Mouse (Mus musculus): ENCODE data around the gene Rdh5.

The Rdh5 gene

DNA sequence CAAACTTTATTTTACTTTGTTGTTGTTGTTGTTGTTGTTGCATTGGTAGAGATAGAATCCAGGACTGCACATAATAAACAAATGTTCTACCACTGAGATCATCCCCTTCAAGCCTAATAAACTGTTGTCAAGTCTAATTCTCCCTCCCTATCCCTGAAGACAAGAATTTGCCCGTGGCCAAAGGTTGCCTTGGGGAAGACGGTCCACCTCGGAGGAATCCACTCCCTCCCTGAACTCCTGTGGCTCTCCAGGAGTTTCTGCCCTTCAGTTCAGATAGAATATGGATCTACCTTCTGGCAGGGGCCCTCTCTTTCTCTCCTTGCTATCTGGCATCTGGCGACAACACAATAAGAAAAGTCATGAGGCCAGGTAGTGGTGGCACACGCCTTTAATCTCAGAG lies 17.9 kb downstream of the Rdh5 start:
- no peak for DNase-seq (ENCODE audit: low read depth, low spot score)

DNA sequence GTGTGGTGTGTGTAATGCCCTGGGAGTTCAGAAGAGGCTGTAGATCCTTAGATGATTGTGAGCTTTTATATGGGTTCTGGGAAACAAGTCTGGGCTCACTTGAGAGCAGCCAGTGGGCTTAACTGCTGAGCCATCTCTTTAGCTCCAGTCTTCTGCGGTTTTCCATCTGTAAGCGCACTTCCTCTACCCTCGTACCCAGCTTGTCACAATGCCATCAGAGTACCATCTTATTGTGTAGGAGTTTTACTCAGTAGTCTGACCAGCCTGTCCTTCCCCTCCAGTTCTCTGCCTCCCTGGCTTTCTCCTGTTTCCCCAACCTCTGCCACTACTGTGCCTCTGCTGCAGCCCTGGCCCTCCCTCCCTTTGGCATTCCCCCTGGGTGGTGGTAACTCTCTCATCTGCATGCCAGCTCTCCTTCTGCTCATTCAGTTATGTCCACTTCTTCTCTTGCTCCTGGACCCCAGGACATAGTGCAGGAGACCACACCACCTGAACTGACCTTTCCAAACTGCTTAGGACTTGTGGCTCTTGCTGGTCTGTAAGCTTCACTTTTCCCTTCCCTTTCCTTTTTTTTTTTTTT lies 20.2 kb downstream of the Rdh5 start:
- no peak for DNase-seq (ENCODE audit: low read depth, low spot score)

- no peak for DNase-seq (ENCODE audit: low read depth, low spot score)
Observed at GRCm38 (mm10) chr10:128901409-128901808, 21.3 kb downstream of the Rdh5 start.

DNA sequence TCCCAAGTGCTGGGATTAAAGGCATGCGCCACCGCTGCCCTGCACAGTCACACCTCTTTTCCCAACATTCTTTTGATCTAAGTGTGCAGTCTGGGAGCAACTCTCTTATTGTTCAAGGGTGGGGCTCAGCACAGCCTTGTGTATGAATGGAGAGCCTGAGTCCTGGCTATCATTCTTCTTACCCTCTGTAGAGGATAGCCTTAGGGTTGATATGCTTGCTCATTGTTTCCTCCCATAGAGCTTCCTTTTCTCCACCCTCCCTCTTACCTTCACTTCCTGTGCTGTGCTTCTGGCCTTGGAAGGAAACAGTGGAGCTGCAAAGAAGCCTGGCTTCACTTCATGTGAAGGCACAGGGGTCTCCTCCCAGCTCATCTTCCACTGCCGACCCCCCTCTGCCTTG lies 22.0 kb downstream of the Rdh5 start, which contains the start of gene Cd63:
Gene Cd63, plus strand, starts transcription at position 292 of the 400 bp plus-strand sequence.
- DNase-seq (ENCODE audit: low read depth, low spot score), result no peak

GRCm38 (mm10) chr10:128899759-128900490 lies 22.8 kb downstream of the Rdh5 start:
- no peak for DNase-seq (ENCODE audit: low read depth, low spot score)

GRCm38 (mm10) chr10:128897501-128897900 lies 25.2 kb downstream of the Rdh5 start:
- DNase-seq (ENCODE audit: low read depth, low spot score), result no peak

GRCm38 (mm10) chr10:128896807-128897206 lies 25.9 kb downstream of the Rdh5 start:
- no peak for DNase-seq (ENCODE audit: low read depth, low spot score)

- DNase-seq (ENCODE audit: low read depth, low spot score), result no peak
Observed at GRCm38 (mm10) chr10:128895952-128896693, 26.6 kb downstream of the Rdh5 start.

GRCm38 (mm10) chr10:128895437-128895836 lies 27.3 kb downstream of the Rdh5 start:
- peak; percentile 92 for DNase-seq (ENCODE audit: low read depth, low spot score)

- DNase-seq (ENCODE audit: low read depth, low spot score), result no peak
Observed at GRCm38 (mm10) chr10:128892246-128892645, 30.4 kb downstream of the Rdh5 start.

- peak; percentile 91 for DNase-seq (ENCODE audit: low read depth, low spot score)
Observed at GRCm38 (mm10) chr10:128891296-128892094, 31.2 kb downstream of the Rdh5 start, which contains the start of gene Gdf11. TSS of gene Gdf11 (minus strand) at chr10:128891718.

DNA sequence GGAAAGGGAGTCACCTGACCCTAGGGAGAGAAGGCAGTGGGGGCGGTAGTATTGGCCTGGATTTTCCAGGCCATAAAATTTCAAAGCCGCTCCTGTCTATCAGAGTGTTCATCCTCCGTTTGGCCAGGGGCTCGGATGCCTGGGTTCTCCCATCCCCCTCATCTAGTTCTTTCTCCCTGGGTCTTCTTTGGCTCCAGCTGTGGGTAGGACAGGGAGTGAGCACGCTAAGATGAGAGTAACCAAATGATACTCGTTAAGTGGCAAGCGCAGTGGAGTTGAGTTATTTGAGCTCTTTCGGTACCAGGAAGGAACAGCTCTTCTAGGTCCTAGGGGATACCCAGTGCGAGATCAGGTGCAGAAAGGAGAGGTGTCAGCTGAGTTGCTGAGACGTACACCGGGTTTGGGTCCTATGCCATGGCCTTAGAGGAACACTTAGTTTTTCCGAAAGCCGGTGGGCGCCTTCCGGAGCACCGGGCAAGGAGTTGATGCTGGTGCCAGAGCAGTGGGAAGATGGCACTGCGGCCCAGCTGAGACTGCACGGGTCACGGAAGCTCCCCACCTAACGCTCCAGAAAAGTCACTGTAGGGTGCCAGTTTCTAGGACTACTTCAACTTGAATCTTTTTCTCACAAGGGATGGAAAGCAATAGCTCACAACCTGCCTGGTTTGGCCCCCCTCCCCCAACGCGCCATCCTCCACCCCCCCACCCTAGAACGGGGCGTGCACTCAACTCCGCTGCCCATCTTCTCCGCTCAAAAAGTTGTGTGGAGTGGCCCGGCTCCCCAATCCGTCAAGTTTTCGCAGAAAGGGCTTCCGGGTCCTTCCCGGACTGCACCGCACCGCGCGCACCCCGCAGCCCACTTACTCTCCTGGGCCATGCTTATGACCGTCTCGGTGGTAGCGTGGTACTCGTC lies 32.0 kb downstream of the Rdh5 start:
- peak; percentile 32 for DNase-seq (ENCODE audit: low read depth, low spot score)

- peak; percentile 12 for DNase-seq (ENCODE audit: low read depth, low spot score)
Observed at GRCm38 (mm10) chr10:128889846-128890245, 32.8 kb downstream of the Rdh5 start.

DNA sequence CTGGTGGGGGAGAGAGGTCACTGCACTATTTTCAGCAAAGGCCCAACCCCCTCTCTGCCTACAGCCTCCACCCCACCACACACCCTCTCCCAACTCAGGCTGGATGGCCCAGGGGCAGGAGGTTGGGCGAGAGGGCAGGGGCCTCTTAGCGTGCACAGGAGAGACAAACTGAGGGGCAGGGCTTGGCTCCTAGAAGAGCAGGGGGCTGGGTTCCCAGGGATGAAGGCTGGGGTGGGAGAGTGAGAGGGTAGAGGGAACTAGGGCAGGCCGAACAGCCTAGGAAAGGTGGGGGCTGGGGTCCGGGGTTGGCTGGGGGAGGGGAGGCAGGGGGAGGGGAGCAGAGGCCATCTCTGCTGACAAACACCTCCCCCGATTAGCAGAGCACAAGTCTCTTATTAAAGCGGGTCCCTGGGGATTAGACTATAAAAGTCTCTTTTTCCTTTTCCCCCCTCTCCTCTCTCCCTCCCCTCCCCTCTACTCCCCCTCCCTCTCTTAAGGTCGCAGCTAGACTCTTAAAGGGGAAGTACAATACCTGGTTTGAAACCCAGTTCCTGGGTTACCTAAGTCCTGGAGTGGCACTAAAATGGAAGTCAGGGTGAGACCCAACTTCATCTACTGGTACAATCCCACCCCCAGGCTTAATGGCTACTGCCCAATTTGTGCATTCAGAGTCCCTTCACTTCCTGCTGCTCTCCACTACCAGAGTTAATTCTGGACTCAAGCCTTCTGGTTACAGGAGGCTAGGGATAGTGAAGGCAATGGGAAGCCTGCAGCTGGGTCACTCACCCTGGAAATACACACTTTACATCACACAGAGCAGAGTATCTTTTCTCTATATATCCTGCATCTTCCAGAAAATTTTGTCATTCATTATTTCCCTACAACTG lies 33.5 kb downstream of the Rdh5 start:
- peak; percentile 84 for DNase-seq (ENCODE audit: low read depth, low spot score)

GRCm38 (mm10) chr10:128882067-128882466 lies 40.6 kb downstream of the Rdh5 start:
- DNase-seq (ENCODE audit: low read depth, low spot score), result no peak

- no peak for DNase-seq (ENCODE audit: low read depth, low spot score)
Observed at GRCm38 (mm10) chr10:128878811-128879210, 43.9 kb downstream of the Rdh5 start.

DNA sequence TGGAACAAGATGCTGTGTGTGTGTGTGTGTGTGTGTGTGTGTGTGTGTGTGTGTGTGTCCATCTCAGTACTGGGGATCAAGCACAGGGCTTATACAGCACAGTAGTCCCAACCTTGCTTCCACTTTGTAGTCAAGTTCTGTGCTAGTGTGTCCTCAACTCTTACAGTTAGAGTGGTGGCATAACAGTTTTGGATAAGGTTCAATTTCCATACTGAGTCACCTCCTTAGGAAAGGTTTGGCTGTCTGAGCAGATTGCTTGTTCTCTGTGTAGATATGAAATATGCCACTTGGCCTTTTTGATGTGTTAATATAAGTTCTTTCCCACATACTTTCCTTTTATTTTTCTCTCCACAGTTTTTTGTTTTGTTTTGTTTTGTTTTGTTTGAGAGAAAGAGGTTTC lies 44.4 kb downstream of the Rdh5 start:
- no peak for DNase-seq (ENCODE audit: low read depth, low spot score)

GRCm38 (mm10) chr10:128870341-128870740 lies 52.3 kb downstream of the Rdh5 start:
- no peak for DNase-seq (ENCODE audit: low read depth, low spot score)

DNA sequence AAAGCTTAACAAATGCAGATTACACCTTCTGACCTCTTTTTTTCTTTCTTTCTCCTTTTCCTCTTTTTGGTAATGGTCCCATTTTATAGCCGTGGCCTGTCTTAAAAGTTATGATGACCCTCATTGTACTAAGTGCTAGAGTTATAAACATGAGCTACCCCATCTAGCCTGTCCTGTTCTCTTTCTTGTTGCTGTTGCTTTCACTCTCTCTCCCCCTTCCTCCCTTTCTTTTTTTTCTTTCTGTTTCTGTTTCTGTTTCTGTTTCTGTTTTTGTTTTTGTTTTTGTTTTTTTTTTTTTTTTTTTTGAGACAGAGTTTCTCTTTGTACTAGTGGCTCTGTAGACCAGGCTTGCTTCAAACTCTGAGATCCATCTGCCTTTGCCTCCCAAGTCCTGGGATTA lies 56.2 kb downstream of the Rdh5 start:
- DNase-seq (ENCODE audit: low read depth, low spot score), result no peak

DNA sequence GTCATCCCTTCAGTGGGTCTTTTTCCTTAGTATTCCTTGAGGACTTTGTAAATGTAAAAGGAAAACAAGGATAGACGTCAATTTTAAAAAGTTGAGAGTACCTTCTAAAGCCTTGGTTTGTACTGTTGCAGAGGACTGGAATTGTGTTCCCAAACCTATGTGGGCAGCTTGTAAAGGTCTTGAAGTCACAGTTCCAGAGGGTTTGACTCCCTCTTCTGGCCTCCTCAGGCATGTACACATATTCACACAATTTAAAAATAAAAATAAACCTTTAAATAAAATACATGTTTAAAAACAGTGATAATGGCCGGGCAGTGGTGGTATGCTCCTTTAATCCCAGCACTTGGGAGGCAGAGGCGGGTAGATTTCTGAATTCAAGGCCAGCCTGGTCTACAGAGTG lies 56.6 kb downstream of the Rdh5 start:
- no peak for DNase-seq (ENCODE audit: low read depth, low spot score)

Data from mesoderm, embryonic 11.5 days (tissue).